Mouse (Mus musculus): ENCODE data around the gene Gltpd2. TPM values are rescaled to one million over a fixed set of nuclear protein-coding genes. Genes with fewer than 3 reads are reported as not detected.
"Not testable (repeated sequence)": the region's sequence is repeated elsewhere in the genome, so short reads cannot be mapped to it uniquely, and the experiment has no call there.

Gene Gltpd2
- not detected for total RNA-seq (2022)

DNA sequence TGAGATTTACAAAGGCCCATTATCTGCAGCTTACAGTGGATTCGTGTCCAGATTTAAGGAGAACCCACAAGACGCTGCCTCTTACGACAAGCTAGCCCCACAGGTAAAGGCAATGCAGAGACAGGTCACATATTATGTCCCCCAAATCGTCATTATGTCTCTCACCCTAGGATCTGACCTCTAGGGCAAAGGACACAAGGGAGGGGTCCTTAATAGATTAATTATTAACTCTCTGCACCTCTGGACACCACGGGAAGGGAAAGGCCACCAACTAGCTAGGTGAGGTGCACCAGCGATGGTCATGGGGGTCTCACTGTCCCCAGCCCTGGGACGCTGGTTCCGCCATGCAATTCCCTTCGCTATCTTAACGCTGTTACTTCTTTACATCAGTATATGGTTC lies at the start of gene Gltpd2:
Gltpd2 (plus strand) TSS at position 274 of the 400 bp plus-strand sequence.
- DNase-seq (ENCODE audit: low spot score in 2 of 2), result no peak

- no peak for DNase-seq (ENCODE audit: low spot score in 2 of 2)
Observed at GRCm38 (mm10) chr11:70469764-70470163, 49.2 kb upstream of the Gltpd2 start.

DNA sequence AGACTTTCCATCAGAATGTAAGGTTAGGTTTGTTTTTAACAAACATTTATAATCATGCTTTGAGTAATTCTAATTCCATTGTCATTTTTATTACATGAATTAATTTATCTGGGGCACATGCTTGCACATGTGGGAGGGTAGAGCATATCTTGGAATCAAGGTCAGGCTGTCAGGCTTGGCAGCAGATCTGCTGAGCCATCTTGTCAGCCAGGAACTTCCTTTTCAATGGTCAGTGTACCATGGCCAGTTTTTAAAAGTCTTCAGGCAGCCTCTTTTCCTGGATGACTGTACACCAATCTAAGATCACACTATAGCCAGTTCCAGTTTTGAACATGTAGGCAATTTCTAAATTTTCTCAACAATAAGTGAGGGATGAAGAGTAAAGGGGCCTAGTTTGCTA lies 46.3 kb upstream of the Gltpd2 start:
- no peak for DNase-seq (ENCODE audit: low spot score in 2 of 2)

DNA sequence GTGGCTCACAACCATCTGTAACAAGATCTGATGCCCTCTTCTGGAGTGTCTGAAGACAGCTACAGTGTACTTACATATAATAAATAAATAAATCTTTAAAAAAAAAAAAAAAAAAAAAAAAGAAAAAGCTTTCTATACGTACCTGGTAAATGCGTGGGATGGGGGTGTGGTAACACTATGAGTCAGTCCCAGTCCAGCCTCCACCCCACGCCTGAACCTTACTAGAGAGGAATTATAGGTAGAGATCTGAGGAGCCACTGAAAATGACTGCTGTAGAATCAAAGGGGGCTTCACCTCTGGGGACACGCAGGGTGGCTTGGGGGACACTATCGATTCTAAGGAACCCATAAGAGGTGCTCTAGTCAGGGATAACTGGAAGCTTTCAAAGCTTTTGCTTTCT lies 45.7 kb upstream of the Gltpd2 start:
- DNase-seq (ENCODE audit: low spot score in 2 of 2), result not testable (repeated sequence)

DNA sequence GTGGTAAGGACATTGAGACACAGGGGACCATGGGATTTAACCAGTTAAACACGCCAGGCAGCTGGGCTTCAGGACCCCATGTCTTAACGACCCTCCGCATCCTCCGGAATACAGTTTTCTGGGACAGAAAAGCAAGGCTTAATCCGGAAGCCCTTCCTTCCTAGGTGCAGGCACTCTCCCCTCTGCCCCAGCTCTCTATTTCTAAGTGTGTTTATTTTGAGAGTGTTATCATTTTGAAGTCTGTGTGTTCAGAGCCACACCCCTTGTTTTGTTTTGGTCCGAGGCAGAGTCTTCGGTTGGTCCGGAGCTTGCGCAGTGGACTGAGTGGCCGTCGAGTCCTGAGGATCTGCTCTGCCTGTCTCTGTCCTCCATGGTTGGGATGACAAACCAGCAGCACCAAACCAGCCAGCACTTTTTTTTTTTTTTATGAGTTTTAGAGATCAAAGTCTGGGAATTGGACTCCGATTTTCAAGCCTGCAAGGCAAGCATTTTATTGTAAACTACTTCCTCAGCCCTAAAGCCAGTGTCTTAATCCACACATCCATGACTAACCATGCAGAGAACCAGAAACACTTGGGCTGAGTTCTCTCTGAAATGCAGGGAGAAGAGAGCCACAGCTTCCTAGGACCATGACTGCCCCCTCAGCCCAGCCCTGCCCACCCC lies 44.0 kb upstream of the Gltpd2 start:
- no peak for DNase-seq (ENCODE audit: low spot score in 2 of 2)

GRCm38 (mm10) chr11:70485498-70485897 lies 33.5 kb upstream of the Gltpd2 start:
- no peak for DNase-seq (ENCODE audit: low spot score in 2 of 2)

- DNase-seq (ENCODE audit: low spot score in 2 of 2), result no peak
Observed at GRCm38 (mm10) chr11:70487816-70488215, 31.2 kb upstream of the Gltpd2 start.

DNA sequence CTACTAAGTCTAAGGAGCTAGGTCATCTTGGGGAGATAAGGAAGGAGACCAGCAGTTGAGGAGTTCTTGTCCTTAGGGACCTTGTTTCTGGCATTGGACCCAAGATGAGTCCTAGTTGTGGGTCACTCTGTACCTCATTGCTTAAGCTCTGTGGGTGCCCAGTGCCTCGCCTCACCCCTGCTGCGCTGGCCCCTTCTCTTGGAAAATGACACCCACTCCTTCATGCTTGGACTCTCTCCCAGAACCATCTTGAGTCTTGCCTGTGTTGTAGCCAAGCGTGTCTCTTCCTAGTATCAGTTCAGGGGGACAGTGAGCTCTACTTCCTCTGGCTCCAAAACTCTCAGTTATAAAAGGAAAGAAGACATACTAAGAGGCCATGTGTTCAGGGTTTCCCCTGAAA lies 29.9 kb upstream of the Gltpd2 start:
- DNase-seq (ENCODE audit: low spot score in 2 of 2), result peak; percentile 54 to 72

GRCm38 (mm10) chr11:70489684-70490083 lies 29.3 kb upstream of the Gltpd2 start:
- no peak for DNase-seq (ENCODE audit: low spot score in 2 of 2)

GRCm38 (mm10) chr11:70499566-70500475 lies 19.2 kb upstream of the Gltpd2 start:
- no peak for DNase-seq (ENCODE audit: low spot score in 2 of 2)

DNA sequence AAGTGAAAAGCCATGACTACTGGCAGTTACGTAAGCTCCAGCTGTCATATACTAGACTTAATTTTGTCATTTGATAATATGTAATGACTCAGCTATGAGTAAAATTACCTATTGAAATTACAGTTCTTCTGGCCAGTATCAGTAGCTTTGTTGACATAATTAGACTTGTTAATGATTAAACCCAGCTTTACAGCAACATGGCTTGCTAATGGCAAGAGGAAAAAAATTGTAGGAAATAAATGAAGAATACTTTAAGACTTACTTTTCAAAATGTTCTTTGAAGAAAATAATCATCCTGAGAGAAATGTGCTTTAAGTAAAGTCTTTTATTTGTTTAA lies 18.6 kb upstream of the Gltpd2 start:
- DNase-seq (ENCODE audit: low spot score in 2 of 2), result no peak

GRCm38 (mm10) chr11:70502018-70502417 lies 17.0 kb upstream of the Gltpd2 start:
- no peak for DNase-seq (ENCODE audit: low spot score in 2 of 2)

DNA sequence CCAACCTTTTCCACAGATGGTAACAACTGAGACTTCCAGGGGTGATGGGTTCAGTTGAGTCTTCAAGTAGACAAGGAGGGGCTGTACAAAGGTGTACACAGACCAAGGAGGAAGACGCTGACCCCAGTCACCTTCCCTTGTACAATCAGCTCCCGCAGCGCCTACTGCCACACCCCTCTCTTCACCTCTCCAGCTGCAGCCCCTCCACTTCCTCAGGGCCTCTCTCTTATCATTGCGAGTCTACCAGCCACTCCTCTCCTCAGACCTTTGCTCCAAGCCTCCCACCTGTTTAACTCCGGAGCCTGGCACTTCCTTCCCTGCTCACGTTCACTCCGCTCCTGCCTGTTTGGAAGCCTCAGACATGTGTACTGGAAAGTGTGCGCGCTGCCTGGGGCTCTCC lies 14.0 kb upstream of the Gltpd2 start, which contains the start of gene Tm4sf5:
Tm4sf5 (plus strand) TSS at position 275 of the 400 bp plus-strand sequence.
- no peak for DNase-seq (ENCODE audit: low spot score in 2 of 2)

DNA sequence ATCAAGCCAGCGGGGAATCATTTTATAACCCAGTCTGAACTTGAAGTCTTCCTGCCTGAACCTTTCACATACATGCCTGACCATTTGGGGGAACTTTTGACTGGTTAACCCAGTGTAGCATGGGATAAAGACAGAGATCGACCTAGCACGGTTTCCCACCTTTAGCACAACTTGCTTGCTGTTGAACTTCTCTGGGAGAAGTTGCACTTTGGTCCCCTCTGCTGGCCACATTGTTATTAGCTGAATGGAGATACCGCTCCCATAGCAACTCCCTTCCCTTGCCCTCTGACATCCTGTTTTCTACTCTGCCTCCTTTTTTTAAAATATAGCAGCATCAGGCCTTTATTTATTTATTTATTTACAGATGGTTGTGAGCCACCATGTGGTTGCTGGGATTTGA lies 12.6 kb upstream of the Gltpd2 start:
- peak; percentile 42 for DNase-seq (ENCODE audit: low spot score in 2 of 2)

GRCm38 (mm10) chr11:70506962-70507515 lies 12.0 kb upstream of the Gltpd2 start:
- no peak for DNase-seq (ENCODE audit: low spot score in 2 of 2)

DNA sequence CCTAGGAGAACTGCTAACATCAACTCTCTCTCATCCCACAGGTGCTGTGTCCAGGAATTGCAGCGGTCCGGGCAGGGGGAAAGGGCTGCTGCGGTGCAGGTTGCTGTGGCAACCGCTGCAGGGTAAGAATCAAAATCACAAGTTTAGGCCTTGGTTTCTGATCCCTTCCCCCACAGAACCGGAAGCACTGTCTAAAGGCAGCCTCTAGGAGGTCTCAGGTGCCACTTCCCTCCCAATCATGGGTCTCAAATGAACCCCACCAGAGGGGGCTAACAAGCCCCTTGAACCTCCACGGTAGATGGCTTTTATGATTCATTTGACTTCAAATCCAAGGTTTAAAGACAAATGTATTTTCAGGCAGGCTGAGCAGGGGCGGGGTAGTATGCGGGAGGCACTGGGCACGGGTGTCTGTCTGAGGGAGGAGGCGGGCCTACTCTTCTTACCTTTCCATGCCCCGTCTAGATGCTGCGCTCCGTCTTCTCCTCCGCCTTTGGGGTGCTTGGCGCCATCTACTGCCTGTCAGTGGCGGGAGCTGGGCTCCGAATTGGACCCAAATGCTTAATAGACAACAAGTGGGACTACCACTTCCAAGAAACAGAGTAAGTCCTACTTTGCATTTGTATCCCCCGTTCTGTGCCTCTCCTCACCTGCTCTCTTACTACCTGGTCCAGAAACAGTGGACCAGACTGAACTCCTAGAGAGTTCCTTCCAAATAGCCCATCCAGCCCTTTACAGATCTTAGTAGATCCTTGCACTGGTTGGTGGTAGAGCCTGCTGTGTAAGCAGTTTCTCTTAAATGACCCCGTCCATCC lies 9.0 kb upstream of the Gltpd2 start:
- DNase-seq (ENCODE audit: low spot score in 2 of 2), result no peak

DNA sequence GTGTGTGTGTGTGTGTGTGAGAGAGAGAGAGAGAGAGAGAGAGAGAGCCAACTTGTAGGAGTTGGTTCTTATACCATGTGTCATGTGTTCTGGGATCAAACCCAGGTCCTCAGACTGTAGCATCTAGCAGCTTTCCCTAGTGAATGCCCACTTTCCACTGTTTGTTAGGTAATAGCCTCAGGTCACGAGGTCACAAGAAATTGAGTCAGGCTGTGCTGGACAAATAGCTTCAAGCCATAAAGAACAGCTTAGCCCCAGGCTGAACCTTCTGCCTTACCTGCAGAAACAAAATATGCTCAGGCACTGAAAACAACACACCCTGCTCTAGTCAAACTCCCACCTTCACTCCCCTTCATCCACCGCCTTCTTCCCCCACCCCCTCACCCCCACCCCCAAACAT lies 7.8 kb upstream of the Gltpd2 start:
- no peak for DNase-seq (ENCODE audit: low spot score in 2 of 2)

DNA sequence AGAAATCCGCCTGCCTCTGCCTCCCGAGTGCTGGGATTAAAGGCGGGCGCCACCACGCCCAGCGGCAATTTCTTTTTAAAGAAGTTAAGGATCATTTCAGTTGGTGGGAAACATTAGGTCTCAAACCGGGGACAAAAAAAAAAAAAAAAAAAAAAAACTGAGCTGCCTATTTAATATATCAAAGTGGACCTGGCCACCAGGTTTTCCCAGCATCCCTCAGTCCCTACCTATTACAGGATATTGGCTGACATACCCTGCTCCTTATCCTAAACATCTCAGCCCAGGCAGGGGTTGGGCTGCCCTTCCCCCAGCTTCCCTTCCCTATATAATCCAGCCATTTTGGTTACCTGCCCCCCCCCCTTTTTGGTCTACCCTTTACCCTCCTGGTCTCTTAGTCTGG lies 7.2 kb upstream of the Gltpd2 start:
- no peak for DNase-seq (ENCODE audit: low spot score in 2 of 2)

DNA sequence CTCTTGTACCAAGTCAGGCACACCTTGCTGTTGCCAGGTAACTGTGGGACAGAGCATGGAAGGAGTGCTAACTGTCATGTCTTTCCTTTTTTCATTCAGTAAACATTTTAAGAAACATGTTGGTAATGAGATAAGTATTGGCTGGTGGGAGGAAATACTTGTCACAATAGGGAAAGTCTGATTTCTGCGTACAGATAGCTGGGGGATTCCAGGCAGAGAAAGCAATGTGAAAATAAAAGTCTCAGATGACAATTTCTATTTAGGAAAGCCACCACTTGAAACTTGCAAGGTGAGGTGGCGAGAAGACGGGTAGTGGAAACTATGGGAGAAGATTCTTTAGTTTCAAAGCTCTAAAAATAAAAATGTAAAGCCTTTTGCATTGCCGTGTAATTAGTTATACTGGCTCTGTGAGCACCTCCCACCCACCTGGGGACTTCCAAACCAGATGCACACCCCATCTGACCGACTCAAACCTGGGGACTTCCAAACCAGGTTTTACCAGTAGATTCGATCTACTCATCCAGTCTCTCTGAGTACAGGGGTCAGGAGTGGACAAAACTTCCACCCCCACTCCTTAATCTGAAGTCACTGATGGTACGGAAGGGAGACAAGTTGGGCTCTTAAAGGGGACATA lies 6.2 kb upstream of the Gltpd2 start:
- no peak for DNase-seq (ENCODE audit: low spot score in 2 of 2)

DNA sequence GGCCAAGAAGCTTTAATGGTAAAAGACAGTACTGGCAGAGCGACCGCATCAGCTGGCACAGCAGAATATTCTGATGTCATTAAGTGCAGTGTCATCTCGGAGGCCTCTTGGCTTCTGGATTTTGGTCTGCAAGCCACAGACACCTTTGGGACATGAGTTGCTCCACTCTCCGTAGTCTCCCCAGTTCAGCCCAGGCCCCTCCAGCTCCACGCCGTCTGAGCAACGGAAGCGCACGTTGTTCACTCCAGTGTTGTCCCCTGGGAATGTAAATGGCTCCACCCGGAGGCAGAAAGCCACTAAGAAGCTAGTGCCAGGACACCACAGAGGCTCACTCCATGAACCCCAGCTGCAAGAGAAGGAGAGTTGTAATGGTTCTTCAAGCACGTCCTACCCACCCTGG lies 5.5 kb upstream of the Gltpd2 start:
- peak; percentile 49 to 59 for DNase-seq (ENCODE audit: low spot score in 2 of 2)

DNA sequence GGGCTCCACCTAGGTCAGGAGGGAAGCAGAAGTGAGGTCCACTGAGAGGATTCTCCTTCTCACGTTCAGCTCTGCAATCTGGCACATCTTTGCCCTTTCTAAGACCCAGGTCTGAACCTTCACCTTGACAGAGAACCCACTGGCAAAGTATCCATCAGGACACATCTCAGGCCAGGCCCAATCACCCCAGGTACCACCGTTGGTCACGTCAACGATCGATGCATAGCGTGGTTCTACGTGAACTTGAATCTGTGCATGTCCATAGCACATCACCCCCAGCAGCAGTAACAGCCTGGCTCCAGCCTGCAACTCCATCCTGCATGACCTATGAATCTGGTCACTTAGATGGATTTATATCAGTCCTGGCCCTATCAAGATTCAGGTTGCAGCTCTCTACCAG lies 4.7 kb upstream of the Gltpd2 start, which contains the start of gene Vmo1:
Vmo1 (minus strand) TSS at position 329 of the 400 bp plus-strand sequence.
- no peak for DNase-seq (ENCODE audit: low spot score in 2 of 2)

Measured in gastrocnemius, adult 8-10 months (tissue).